Mouse (Mus musculus) kidney, postnatal 10 days (tissue): Measurements from ENCODE around the gene A1bg.

Experiments
- DNase-seq: peaks from one replicate; pipeline ENCODE4 v3.0.0; 2021; ENCODE audit warnings: mixed read lengths

The A1bg gene

DNA sequence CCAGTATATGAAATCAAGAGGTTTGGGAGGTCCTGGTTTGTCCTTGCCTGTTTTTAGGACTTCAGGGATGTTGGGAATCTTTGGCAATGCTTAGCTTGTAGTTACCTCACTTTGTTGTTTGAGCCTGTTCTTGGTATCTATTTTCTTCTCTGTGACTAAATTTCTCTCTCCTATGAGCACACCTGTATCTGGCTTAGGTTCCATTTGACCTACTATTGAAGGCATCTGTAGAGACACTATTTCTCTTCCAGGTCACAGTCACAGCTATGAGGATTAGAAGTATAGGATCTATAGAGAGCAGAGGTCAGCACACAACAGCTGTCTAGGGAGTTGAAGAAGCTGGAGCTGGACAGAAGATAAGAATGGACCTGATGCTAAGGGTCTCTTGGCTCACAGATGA is at the start of gene A1bg:
A1bg (minus strand) TSS at position 101 of the 400 bp plus-strand sequence.
- DNase-seq, result no peak

DNA sequence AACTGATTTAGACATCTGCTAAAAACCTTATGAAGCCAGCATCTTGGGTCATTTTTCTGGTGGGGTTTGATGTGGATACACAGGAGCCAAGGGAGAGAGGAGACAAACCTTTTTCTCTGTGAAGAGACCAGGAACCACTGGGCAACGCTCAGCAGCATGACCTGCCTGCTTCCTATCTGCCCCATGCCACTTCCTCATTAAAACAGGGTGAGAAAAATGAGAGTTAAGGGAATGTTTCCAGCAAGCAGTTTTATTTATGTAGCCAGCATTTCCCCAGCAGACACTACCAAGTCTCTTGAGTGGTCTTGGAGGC is 45.7 kb upstream of the A1bg start:
- no peak for DNase-seq

DNA sequence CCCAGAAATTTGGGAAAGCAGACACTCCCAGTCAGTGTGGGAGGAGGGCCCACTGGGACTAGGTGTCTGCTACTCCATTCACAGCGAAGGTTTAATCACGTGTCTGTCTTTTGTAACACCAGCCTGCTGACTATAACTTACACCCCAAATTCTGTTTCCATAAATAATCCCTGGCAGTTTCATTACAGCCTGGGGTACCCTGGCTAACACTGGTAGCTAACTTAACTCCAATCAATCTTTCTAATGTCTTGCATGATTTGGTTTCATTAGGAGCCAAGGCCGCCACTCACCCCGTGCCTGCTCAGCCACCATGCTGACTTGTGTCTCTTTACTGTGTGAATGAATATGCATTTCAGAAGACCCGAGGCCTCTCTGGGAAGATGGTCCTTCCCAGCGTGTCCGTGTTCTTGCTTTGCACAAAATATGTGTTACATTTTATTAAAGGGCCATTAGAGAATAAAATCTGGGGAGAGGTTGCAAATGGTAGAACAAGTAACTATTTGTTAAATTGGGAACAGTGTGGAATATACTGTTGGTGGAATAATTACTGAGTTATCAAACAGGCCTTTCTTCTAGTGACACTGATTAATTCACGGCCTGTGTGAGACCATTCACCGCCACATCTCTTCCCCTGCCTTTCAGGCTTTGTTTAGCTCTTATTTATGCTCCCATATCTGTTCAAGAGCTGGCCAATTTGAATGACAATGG is 45.2 kb upstream of the A1bg start:
- no peak for DNase-seq

DNA sequence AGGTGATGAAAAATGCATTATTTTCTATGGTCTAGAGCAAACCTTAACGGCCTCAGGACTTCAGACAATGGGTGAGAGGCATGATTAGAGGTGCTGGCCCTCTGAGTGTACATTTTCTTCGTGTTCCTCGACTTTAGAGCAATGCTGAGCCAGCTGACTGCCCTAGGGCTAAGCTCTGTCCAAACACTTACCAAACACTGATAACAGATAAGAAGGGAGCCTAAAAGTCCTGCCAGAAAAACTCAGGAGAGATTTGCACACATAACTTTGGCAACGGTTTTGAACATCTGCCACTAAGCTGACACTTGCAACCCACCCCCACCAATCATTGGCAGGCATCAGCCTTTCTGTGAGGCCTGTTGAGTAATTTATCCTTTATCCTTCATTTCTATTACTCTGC is 2.9 kb upstream of the A1bg start:
- DNase-seq, result no peak

DNA sequence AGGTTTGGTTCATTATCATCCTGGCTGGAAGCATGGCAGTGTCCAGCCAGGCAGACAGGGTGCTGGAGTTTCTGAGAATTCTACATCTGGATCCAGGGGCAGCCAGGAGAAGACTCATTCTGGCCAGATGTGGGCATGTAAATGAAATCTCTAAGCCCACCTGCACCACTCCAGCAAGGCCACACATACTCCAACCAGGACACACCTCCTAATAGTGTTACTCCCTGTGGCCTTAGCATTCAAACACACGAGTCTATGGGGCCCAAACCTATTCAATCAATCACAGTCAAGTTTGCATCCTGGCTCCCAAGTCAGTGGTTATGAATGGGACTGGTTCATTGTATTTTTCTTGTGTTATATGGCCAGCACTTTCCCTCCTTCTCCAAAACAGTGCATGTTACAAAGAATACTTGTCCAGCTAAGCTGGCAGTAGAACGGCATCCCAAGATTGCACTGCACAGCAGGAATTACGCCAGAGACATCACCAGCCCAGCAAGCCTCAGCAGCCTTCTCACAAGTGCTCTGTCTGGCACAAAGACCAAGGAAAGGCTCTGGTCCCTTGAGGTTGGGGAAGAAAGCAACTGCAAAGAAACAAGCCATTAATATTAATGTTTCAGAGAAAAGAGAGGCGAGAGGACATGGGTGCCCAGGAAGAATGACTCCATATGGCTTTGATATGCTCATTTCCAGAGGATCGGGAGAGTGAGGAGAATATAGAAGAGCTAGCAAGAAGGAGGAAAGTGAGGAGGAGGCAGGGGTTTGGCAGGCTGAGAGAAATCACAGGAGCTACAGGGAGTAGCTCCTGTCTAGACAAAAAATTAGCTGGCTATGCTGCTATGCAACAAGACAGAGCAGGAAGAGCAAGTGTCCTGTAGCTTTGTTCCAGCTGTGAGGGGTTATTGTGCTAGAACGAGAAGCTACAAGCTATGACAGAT is 18.8 kb downstream of the A1bg start:
- no peak for DNase-seq

DNA sequence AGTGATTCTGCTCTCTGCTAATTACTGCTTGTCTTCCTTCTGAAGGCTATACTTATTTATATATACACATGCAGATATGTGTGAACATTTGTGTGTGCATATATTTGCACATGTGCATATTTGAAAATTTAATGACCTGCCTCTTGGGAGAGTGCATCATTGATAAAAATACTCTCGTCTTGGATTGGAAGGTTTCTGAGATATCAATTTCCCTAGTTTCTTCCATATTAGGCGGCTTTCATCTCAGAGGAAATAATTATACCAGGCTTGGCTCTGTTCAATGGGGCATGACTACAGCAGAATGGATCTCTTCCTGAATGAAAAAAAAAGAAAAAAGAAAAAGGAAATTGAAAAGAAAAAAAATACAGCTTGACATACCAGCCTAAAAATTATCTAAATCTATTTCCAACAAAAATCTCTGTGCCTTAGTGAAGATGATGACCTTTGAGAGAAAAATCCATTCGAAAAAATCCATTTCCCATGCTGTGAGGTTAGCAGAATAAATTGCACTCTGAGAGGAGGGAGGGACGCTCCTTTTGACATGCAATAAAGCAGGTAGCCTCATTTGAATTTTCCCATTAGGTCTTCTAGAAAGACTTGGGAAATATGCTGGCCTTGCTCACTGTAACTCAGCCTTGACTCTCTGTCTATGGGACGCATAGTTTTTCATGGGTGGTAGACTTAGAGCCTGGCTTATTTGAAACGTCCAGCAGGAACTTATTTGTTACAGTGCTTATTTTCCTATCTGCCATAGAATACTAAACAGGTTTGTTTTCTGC is 24.4 kb downstream of the A1bg start:
- no peak for DNase-seq

DNA sequence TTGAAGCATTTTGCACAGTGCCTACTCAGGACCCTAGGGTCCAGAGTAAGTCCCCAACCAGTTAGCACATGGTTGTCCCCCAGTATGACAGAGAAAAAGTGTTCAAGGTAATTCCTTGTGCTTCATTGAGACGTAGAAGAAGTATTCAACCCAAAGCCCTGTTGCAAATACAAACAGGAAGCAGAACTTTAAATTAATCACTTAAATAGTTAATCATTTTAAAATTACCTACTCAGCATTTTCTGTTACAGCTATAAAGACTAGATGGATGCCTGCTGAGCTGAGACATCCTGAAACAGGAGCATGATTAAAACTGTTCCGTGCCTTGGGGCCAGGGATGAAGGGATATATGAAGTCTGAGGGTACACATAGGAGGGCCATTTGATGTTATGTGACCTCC is 26.8 kb downstream of the A1bg start:
- DNase-seq, result no peak

DNA sequence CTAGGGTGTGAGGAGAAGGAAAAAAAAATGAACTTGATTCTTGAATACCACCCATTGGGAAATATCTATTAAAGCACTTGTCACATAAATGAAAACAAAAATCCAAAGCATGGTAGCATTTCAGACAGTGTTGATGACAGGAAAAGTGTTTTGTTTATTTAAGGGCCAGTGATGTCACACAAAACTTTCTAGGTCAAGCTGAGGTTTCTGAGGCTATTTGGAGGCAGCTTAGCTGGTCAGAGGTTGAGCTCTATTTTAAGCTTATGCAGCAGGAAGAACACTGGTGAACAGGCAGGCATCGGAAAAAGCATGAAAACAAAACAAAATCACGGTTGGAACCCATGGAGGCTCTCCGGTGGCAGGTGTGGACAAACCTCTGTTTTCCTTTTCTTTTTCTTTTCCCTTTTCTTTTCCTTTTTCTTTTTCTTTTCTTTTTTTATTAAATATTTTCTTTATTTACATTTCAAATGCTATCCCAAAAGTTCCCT is 29.8 kb downstream of the A1bg start:
- no peak for DNase-seq

DNA sequence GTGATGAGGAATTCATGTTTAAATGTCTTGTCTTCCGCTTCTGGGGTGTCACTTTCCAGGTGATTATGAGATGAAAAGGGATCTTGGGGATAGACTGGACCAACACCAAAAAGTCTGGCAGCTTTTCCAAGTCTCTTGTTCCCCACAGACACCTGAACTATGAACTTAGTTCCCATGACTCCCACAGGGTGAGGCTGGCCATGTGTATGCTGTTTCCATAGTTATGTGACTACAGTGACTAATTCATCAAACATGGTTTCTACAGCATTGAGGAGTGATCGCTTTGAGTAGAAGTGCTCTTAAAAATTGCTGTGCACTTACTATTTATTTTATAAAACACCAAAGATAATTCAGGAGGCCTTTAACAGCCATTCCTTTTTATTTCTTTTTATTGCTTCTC is 34.1 kb downstream of the A1bg start:
- no peak for DNase-seq

DNA sequence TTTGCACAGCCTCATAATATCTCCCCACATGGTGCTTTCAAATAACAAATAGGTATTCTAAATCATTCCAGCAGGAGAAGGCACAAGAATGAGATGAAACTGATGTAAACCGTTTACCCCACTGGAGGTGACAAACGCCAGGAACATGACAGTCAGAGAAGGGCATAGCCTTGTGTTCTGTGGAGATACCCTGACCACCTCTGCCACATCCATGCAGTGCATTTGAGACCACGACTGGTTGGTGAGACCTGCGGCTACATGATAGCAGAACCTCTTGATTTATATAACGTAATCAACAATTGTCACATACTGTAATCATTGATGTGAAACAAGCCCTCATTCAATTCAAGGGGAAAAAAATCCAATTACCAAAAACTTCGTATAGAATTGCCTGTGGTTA is 47.1 kb downstream of the A1bg start:
- no peak for DNase-seq

DNA sequence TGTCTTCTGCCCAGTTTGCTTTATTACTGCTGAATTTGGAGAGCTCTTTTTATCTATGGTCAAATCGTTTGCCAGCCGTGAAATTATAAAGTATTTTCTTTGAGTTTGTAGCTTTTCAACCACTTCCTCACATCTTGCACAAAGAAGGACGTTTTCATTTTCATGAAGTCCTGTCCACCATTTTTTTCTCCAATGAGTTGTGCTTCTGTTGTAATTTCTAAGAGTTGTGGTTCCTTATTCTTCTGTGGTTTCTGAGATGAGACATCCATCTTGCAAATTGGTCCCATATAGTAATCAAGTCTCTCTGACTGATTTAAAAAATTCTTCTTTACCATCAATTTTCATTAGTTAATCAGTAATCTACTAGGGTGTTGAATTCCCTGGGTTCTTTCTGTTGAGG is 60.4 kb downstream of the A1bg start:
- DNase-seq, result no peak

DNA sequence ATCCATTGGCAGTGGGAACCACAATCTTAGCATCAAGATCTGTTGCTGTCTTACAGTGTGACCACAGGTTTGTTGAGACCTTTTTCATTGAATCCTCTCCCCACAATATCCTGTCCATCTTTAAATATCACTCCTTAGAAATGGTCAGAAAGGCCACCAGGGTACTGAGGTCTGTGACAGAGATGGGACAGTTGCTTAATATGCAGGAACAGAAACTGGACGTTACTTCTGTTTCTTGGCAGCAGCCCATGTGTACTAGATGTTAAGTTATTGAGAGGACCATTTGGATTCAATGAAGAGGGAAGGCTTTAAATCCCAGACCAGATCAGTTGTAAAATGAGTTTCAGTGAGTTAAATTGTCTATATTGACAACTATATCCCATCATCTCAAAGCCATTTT is 67.7 kb downstream of the A1bg start:
- no peak for DNase-seq

DNA sequence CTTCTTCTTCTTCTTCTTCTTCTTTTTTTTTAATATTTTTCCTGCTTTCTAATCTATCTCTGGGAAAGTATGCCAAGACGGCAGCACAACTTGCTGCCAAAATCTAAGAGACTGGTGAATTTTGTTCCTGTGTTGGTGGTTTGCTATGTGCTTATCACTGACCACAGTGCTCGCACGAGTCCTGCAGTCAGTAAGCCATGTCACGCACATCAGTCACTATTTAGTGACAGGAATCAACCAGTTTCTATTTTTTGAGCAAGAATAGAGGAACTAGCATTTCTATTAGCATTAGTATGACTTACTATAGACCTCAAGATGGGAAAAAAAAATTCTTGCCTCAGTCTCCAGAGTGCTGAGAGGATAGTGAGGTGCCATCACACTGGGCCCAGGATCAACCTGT is 68.7 kb downstream of the A1bg start:
- DNase-seq, result no peak

DNA sequence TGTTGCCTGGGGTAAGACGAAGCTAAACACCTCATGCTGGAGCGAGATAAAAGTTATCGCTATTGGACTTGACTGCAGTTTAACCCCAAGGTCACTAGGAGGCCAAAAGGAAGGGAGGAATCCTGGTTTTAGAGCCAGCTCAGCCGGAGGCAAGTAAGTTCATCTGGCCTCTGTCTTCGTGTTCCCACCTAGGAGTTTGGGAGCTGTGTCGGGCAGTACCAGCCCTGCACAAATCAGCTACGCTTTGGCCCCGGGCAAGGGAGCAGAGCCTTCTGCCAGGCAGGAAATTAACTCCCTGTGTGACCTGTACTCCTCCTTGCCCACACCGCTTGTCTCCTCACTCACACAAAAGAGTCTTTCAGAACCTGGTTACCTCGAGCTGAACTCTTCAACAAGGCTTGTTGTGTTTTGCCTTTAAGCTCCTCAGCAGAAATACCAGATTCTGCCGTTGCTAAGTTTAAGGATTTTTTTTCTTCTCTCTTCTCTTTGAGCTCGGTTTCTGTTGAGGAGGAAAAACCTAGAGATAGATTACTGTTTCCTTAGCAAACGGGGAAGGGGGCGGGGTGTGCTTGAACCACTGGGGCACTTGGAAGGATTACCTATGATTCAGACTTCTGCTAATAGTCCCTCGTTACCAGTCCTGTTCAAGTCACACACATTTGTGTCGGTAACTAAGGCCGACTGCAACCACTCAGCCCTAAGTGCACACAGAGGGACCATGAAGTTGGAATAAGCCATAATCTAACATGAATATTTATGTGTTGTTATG is 69.4 kb downstream of the A1bg start, which contains the start of gene Fam84b:
Fam84b (minus strand) TSS at position 548 of the 769 bp plus-strand sequence.
- DNase-seq, result peak; percentile 19

DNA sequence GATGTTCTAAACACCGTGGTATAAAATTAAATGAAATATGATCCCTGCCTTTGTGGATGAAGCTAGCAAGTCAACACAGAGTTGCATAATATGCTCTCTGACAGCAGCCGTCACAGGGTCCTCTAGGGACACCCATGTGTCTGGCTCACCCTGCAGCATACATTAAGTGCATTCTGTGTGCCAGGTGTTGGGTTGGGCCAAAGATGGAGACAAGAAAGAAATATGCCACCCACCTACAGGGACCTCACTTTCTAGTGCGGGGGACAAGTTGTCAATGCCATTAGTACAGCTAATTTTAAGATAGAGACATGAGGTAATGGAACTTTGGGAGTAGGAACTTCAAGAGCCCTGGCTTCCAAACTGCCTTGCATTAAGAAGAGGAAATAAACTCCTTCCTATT is 74.2 kb downstream of the A1bg start:
- no peak for DNase-seq
